Mouse (Mus musculus) G1E (cell line): ENCODE data around the gene Ifngr2. TPM values are rescaled to one million over a fixed set of nuclear protein-coding genes. Genes with fewer than 3 reads are reported as not detected.
"Not testable (repeated sequence)": the region's sequence is repeated elsewhere in the genome, so short reads cannot be mapped to it uniquely, and the experiment has no call there.

Source experiments
- ATAC-seq: 2 replicates; pipeline ENCODE4 v1.8.0; 2016; ENCODE audit warnings: mild to moderate bottlenecking; ENCODE audit not compliant: insufficient number of reproducible peaks, poor library complexity, low FRiP score, severe bottlenecking; ENCODE audit errors: extremely low read depth
- DNase-seq: peaks from one replicate; pipeline ENCODE4 v3.0.0; 2012; ENCODE audit warnings: low spot score
- H3K27me3 ChIP-seq: 2 replicates; pipeline ENCODE4 v1.6.1; 2012; ENCODE audit warnings: mild to moderate bottlenecking, low read length, inconsistent platforms; ENCODE audit not compliant: insufficient read depth
- H3K36me3 ChIP-seq: replicated peaks from 2 replicates; pipeline ENCODE3; 2012; ENCODE audit warnings: mild to moderate bottlenecking, inconsistent platforms
- H3K4me1 ChIP-seq: 2 replicates; pipeline ENCODE4 v1.6.1; 2012; ENCODE audit warnings: low read depth, low read length, inconsistent platforms, mixed read lengths; ENCODE audit not compliant: insufficient read depth
- H3K4me3 ChIP-seq: 2 replicates; pipeline ENCODE4 v1.5.1; 2012; ENCODE audit warnings: low read depth, mild to moderate bottlenecking, inconsistent platforms, low read length, moderate library complexity, mixed read lengths
- H3K9me3 ChIP-seq: replicated peaks from 2 replicates; pipeline ENCODE4 v1.6.1; 2012; ENCODE audit warnings: inconsistent platforms
- CTCF ChIP-seq: IDR thresholded peaks from 2 replicates; pipeline ENCODE4 v1.5.1; 2012; ENCODE audit warnings: low read depth, low read length, inconsistent platforms, mixed read lengths
- GATA1 ChIP-seq: IDR thresholded peaks from 2 replicates; pipeline ENCODE4 v1.6.1; 2012; ENCODE audit warnings: borderline replicate concordance, low read length, inconsistent platforms, mixed read lengths
- GATA2 ChIP-seq: IDR thresholded peaks from 2 replicates; pipeline ENCODE4 v1.6.1; 2012; ENCODE audit warnings: low read depth, low read length, inconsistent platforms, borderline replicate concordance
- POLR2AphosphoS5 ChIP-seq: IDR thresholded peaks from 2 replicates; pipeline ENCODE4 v1.6.1; 2012; ENCODE audit warnings: low read depth, low read length, inconsistent platforms; ENCODE audit not compliant: insufficient replicate concordance
- TAL1 ChIP-seq: conservative IDR thresholded peaks from 2 replicates; pipeline ENCODE4 v1.6.1; 2012; ENCODE audit warnings: low read depth, low read length, inconsistent platforms, mixed read lengths
- polyA plus RNA-seq: library from polyadenylated mRNA; stranded (reverse); fragments of >175 nt; gene quantifications from 2 replicates; pipeline ENCODE4 v1.2.3, GENCODE M21; 2012
- total RNA-seq, 2 experiments: library from RNA; stranded (forward) in 1 of 2; stranded (reverse) in 1 of 2; fragments of 200-1000 nt in 1 of 2; fragments of >200 nt in 1 of 2; fragmentation: Nextera tagmentation in 1 of 2; gene quantifications; 2 replicates each; pipeline ENCODE4 v1.2.3; 2014 to 2017

The Ifngr2 gene
- total and polyA plus RNA-seq, 3 experiments: 20.0 to 38.9 (median 20.8) TPM

- Histone ChIP-seq H3K9me3 (peaks cover 5% of the 10 kb centered on the region), H3K36me3 (no peaks in the 10 kb centered on the region), H3K4me1 (peaks cover 64% of the 10 kb centered on the region), H3K4me3 (peak overlapping the region; percentile 42; the same call in 1 of the 2 replicates), H3K27me3 (no peaks in the 10 kb centered on the region)
- ATAC-seq (peak; percentile 92), DNase-seq (no peak)
- TF ChIP-seq GATA2 (no peak), TAL1 (peak; percentile 41; the same call in 1 of the 2 replicates)
These were observed 19.4 kb upstream of the Ifngr2 start for GRCm38 (mm10) chr16:91527500-91527899.

- Histone ChIP-seq H3K4me3 (no peak overlapping the region), H3K36me3 (no peaks in the 10 kb centered on the region), H3K27me3 (no peaks in the 10 kb centered on the region), H3K9me3 (peaks cover 5% of the 10 kb centered on the region), H3K4me1 (peaks cover 66% of the 10 kb centered on the region)
- DNase-seq (no peak), ATAC-seq (no peak)
- TF ChIP-seq GATA1 (no peak), CTCF (no peak), GATA2 (no peak), TAL1 (no peak), POLR2AphosphoS5 (no peak)
These were observed 18.3 kb upstream of the Ifngr2 start for GRCm38 (mm10) chr16:91528578-91528977.

- not testable (repeated sequence) for H3K36me3 ChIP-seq, ATAC-seq
These were observed 16.0 kb upstream of the Ifngr2 start for GRCm38 (mm10) chr16:91530830-91531229.

DNA sequence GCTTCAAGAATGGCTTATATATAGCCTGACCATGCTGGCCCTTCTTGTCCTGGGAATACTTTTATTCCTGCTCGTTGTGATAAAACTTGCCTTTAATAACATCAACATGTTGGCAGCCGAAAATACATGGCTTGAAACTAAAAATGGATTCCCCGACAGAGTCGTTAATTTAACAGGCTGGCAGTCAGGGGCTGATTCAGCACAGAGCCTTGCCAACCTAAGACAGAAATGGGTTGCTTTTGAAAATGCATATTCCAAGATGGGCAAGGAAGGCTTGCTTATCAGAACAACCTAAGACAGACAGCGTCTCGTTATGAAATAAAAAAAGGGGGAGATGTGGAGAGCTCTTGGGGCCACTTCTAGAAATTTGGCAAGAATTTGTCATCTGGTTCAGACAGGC is 15.0 kb upstream of the Ifngr2 start:
- ATAC-seq: no peak
- Histone ChIP-seq H3K4me3 (no peak overlapping the region), H3K9me3 (0 out of 2 replicates have a peak, but pooled peaks cover 2% of the 10 kb centered on the region), H3K4me1 (peaks cover 75% of the 10 kb centered on the region), H3K27me3 (no peaks in the 10 kb centered on the region), H3K36me3 (no peaks in the 10 kb centered on the region)
- no peak for TF ChIP-seq POLR2AphosphoS5
- DNase-seq: no peak

More at GRCm38 (mm10) chr16:91530830-91531229, 16.0 kb upstream of the Ifngr2 start:
- not testable (repeated sequence) for H3K9me3 ChIP-seq, DNase-seq, H3K4me3 ChIP-seq, H3K27me3 ChIP-seq
- peaks cover 73% of the 10 kb centered on the region for H3K4me1 ChIP-seq

- TF ChIP-seq TAL1: no peak
- no peak for TF ChIP-seq GATA1
- no peak for TF ChIP-seq GATA2
- TF ChIP-seq CTCF: no peak
- no peak for TF ChIP-seq POLR2AphosphoS5
- DNase-seq: no peak
- no peaks in the 10 kb centered on the region for H3K36me3 ChIP-seq
- ATAC-seq: no peak
- 0 out of 2 replicates have a peak, but pooled peaks cover 2% of the 10 kb centered on the region for H3K9me3 ChIP-seq
- no peaks in the 10 kb centered on the region for H3K27me3 ChIP-seq
- no peak overlapping the region; the same call in 1 of the 2 replicates for H3K4me3 ChIP-seq
- peaks cover 74% of the 10 kb centered on the region for H3K4me1 ChIP-seq
These were observed 14.4 kb upstream of the Ifngr2 start for GRCm38 (mm10) chr16:91532429-91532828.

GRCm38 (mm10) chr16:91533097-91534001 is 13.5 kb upstream of the Ifngr2 start:
- no peak for DNase-seq
- no peaks in the 10 kb centered on the region for H3K27me3 ChIP-seq

More at GRCm38 (mm10) chr16:91533097-91534001, 13.5 kb upstream of the Ifngr2 start:
- Histone ChIP-seq H3K4me1 (peaks cover 76% of the 10 kb centered on the region), H3K36me3 (no peaks in the 10 kb centered on the region), H3K4me3 (peak overlapping the region; percentile 55; the same call in 1 of the 2 replicates), H3K9me3 (0 out of 2 replicates have a peak, but pooled peaks cover 2% of the 10 kb centered on the region)
- ATAC-seq: no peak
- TF ChIP-seq POLR2AphosphoS5: no peak
- no peak for TF ChIP-seq GATA2
- no peak for TF ChIP-seq GATA1
- no peak for TF ChIP-seq TAL1
- TF ChIP-seq CTCF: no peak
